Mouse (Mus musculus): ENCODE results near the gene Enc1. TPM values are rescaled to one million over a fixed set of nuclear protein-coding genes. Genes with fewer than 3 reads are reported as not detected.

The Enc1 gene
- polyA plus RNA-seq (2012; rRNA removed): 6.0 and 8.5 TPM in 2 replicates

DNA sequence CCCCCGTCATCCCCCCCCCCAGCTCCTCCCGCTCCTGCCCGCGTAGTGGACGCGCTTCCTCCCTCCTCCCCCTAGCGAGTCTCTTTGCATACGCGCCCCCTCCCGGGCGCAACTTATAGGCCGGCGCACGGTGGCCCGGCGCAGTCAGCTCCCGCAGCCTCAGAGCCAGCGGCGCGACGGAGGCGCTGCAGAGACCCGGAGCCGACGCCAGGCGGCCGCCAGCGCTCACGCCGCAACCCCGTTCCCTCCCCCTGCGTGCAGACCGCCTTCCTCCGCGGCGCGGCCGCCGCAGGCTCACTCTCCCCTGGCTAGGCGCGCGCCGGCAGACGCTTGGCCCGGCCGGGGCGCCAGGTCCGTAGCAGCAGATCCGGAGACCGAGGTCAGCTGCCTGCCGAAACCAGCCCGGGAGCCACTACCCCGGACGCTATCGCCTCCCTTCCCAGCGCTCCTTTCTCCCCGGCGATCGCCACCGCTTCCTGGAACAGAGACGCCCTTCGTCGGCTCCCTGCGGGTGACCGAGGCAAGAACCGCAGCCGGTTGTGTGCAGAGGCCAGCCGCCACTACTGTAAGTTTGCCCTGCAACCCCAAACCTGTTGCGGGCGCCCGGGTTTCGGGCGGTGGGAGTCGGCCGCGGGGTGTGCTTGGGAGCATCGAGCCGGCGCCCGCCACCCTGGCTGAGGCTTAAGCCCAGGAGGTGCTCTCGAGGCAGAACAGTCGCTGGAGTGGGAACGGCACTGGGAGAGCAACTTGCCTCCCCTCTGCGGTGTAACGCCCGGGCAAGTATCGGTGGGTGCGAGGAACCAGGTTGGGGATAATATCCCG lies at the start of gene Enc1:
Gene Enc1, plus strand, starts transcription at position 141 of the 822 bp plus-strand sequence.
- TF ChIP-seq POLR2A (IDR thresholded peaks at IDR 0.05; ENCODE audit: control insufficient read depth, low read depth, low read length): peak; percentile 66; the same call in 1 of the 2 replicates
- peak; percentile 40 for TF ChIP-seq CTCF (IDR thresholded peaks at IDR 0.05; ENCODE audit: control insufficient read depth, insufficient read depth, insufficient replicate concordance, low read depth, low read length)
- no peaks in the 10 kb centered on the region for H3K36me3 ChIP-seq (ENCODE audit: control insufficient read depth, insufficient read depth, low read length)
- H3K27me3 ChIP-seq (ENCODE audit: control insufficient read depth, insufficient read depth, low read length): no peaks in the 10 kb centered on the region
- H3K4me1 ChIP-seq (ENCODE audit: control insufficient read depth, insufficient read depth, low read length): peaks cover 21% of the 10 kb centered on the region
- H3K4me3 ChIP-seq (ENCODE audit: control insufficient read depth, low read depth, low read length): peak within 1 kb of the TSS; percentile 84
- H3K27ac ChIP-seq (ENCODE audit: control insufficient read depth, insufficient read depth, low read depth, low read length): peak within 1 kb of the TSS; percentile 91

DNA sequence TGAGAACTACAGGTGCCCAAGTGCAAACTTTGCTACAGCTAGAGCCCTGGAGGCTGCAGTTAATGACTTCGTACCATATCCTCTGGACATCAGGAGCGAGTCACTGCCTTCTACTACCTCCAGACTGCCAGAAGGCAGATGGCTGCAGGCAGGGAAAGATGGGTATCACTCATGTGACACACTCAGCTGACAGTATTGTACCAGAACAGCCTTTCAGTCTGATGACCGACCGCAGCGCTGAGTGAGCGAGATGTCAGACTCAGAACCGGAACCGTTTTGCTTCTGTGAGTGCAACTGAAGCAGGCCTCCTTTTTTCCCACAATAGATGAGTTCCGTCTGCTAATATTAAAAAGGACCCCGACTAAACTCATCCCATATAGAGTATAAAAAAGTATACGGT lies 48.3 kb upstream of the Enc1 start:
- H3K4me3 ChIP-seq (ENCODE audit: control insufficient read depth, low read depth, low read length): no peak overlapping the region
- H3K36me3 ChIP-seq (ENCODE audit: control insufficient read depth, insufficient read depth, low read length): no peaks in the 10 kb centered on the region
- H3K27ac ChIP-seq (ENCODE audit: control insufficient read depth, insufficient read depth, low read depth, low read length): no peak overlapping the region
- TF ChIP-seq POLR2A (IDR thresholded peaks at IDR 0.05; ENCODE audit: control insufficient read depth, low read depth, low read length): no peak
- TF ChIP-seq CTCF (IDR thresholded peaks at IDR 0.05; ENCODE audit: control insufficient read depth, insufficient read depth, insufficient replicate concordance, low read depth, low read length): no peak
- no peaks in the 10 kb centered on the region for H3K27me3 ChIP-seq (ENCODE audit: control insufficient read depth, insufficient read depth, low read length)
- H3K4me1 ChIP-seq (ENCODE audit: control insufficient read depth, insufficient read depth, low read length): no peaks in the 10 kb centered on the region; the same call in 1 of the 2 replicates

DNA sequence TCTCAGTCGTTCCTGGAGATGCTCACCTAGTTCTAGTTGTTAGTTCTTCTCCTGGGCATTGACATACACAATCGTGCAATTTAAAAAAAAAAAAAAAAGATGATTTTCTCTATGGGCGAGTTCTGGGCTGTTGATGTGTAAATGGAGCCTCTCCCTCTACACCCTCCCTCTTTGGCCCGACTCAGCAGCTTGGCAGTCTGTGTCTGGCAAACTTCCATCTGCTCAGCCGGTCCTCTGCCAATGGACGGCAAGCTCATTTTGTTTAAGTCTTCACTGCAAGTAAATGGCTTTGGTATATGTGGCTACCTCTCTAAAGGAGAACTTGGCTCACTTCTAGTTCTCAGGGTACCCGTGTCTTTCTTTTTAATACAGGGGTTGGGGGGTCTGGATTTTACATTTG lies 47.5 kb upstream of the Enc1 start:
- H3K27me3 ChIP-seq (ENCODE audit: control insufficient read depth, insufficient read depth, low read length): no peaks in the 10 kb centered on the region
- H3K4me1 ChIP-seq (ENCODE audit: control insufficient read depth, insufficient read depth, low read length): peaks cover 5% of the 10 kb centered on the region
- H3K36me3 ChIP-seq (ENCODE audit: control insufficient read depth, insufficient read depth, low read length): no peaks in the 10 kb centered on the region
- H3K27ac ChIP-seq (ENCODE audit: control insufficient read depth, insufficient read depth, low read depth, low read length): no peak overlapping the region
- H3K4me3 ChIP-seq (ENCODE audit: control insufficient read depth, low read depth, low read length): no peak overlapping the region
- no peak for TF ChIP-seq POLR2A (IDR thresholded peaks at IDR 0.05; ENCODE audit: control insufficient read depth, low read depth, low read length)
- no peak for TF ChIP-seq CTCF (IDR thresholded peaks at IDR 0.05; ENCODE audit: control insufficient read depth, insufficient read depth, insufficient replicate concordance, low read depth, low read length)

DNA sequence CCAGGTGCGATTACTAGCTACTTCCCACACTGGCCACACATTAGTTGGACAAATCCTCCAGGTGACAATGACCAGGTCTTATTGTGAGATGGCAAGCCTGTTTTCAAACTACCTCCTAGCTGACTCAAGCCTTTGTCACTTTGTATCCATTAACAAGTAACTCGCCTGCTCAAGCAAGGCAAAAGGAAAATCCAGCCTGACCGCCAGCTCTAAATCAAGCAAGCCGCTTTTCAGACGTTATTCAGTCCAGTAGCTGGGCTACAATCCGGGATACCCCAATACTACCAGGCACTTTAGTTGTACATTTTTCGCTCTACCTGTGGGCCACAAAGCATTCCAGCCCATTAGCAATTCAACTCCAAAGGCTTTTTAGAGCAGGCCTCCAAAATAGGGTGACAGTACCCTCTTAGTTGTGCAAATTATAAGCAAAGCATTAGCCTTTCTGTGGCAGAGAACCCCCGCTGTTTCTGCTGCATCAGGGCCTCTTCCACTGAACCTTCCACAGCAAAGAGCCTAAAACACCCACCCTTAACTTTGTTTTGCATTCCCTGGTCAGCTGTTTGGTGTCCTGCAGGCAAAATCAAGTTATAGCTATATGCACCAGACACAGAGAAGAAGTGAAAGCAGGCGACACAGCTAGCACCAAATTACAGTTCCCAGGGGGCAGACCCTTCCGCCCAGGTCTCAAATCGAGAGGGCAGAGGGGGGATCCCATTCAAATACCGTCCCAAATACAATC lies 44.5 kb upstream of the Enc1 start:
- H3K36me3 ChIP-seq (ENCODE audit: control insufficient read depth, insufficient read depth, low read length): no peaks in the 10 kb centered on the region
- H3K4me3 ChIP-seq (ENCODE audit: control insufficient read depth, low read depth, low read length): no peak overlapping the region
- TF ChIP-seq POLR2A (IDR thresholded peaks at IDR 0.05; ENCODE audit: control insufficient read depth, low read depth, low read length): no peak
- no peak for TF ChIP-seq CTCF (IDR thresholded peaks at IDR 0.05; ENCODE audit: control insufficient read depth, insufficient read depth, insufficient replicate concordance, low read depth, low read length)
- peaks cover 5% of the 10 kb centered on the region for H3K4me1 ChIP-seq (ENCODE audit: control insufficient read depth, insufficient read depth, low read length)
- H3K27me3 ChIP-seq (ENCODE audit: control insufficient read depth, insufficient read depth, low read length): no peaks in the 10 kb centered on the region
- no peak overlapping the region for H3K27ac ChIP-seq (ENCODE audit: control insufficient read depth, insufficient read depth, low read depth, low read length)

DNA sequence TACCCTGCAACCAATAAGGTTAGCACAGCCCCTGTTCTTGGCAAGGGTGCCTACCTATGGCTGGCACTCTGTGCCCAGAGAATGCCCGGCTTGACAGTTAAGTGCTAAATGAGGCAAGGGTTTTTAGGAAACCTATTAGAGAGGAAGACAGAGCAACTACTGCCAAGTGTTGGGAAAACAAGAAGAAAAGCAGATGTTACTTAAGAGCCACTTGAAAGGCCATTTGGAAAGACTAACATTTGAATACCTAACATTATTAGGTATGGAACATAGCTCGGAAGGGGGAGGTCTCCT lies 44.0 kb upstream of the Enc1 start:
- H3K27ac ChIP-seq (ENCODE audit: control insufficient read depth, insufficient read depth, low read depth, low read length): no peak overlapping the region
- peaks cover 5% of the 10 kb centered on the region for H3K4me1 ChIP-seq (ENCODE audit: control insufficient read depth, insufficient read depth, low read length)
- no peak for TF ChIP-seq CTCF (IDR thresholded peaks at IDR 0.05; ENCODE audit: control insufficient read depth, insufficient read depth, insufficient replicate concordance, low read depth, low read length)
- TF ChIP-seq POLR2A (IDR thresholded peaks at IDR 0.05; ENCODE audit: control insufficient read depth, low read depth, low read length): no peak
- H3K4me3 ChIP-seq (ENCODE audit: control insufficient read depth, low read depth, low read length): no peak overlapping the region
- no peaks in the 10 kb centered on the region for H3K27me3 ChIP-seq (ENCODE audit: control insufficient read depth, insufficient read depth, low read length)
- no peaks in the 10 kb centered on the region for H3K36me3 ChIP-seq (ENCODE audit: control insufficient read depth, insufficient read depth, low read length)

DNA sequence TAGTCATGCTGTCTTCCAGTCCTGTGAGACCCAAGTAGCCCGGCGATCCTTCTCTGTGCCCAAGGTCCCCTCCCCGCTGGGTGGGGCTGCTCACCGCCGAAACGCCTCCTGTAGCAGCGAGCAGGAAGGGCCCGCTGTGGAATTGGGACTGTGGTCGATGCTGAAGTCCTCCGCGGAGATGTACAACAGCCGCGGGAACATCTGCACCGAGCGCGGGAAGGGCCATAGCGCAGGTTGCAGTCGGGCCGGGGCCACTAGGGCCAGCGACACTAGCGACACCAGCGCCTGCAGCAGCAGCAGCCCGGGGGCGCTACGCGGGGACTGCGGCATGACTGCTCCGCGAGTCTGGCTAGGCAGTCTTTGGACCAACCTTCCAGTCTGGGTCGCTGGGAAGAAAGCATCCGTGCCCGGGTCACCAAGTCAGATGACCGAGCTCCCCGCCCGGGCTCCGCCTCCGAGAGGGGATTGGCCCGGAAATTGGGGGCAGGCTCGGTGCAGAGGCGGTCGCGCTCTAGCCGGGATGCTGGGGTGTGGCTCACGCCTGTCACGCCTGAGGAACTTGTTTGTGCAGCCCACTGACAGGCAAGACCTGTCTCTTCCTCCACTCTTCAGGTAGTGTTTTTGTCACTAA lies 42.9 kb upstream of the Enc1 start, which contains the start of gene Hexb:
Gene Hexb, minus strand, starts transcription at position 426 of the 631 bp plus-strand sequence.
- Histone ChIP-seq H3K36me3 (ENCODE audit: control insufficient read depth, insufficient read depth, low read length) (no peaks in the 10 kb centered on the region), H3K4me1 (ENCODE audit: control insufficient read depth, insufficient read depth, low read length) (peaks cover 5% of the 10 kb centered on the region), H3K27me3 (ENCODE audit: control insufficient read depth, insufficient read depth, low read length) (no peaks in the 10 kb centered on the region), H3K27ac (ENCODE audit: control insufficient read depth, insufficient read depth, low read depth, low read length) (no peak within 1 kb of the TSS), H3K4me3 (ENCODE audit: control insufficient read depth, low read depth, low read length) (peak within 1 kb of the TSS; percentile 59)
- TF ChIP-seq CTCF (IDR thresholded peaks at IDR 0.05; ENCODE audit: control insufficient read depth, insufficient read depth, insufficient replicate concordance, low read depth, low read length) (no peak), POLR2A (IDR thresholded peaks at IDR 0.05; ENCODE audit: control insufficient read depth, low read depth, low read length) (0 out of 2 replicates have a peak, but pooled peaks have one; percentile 29)

DNA sequence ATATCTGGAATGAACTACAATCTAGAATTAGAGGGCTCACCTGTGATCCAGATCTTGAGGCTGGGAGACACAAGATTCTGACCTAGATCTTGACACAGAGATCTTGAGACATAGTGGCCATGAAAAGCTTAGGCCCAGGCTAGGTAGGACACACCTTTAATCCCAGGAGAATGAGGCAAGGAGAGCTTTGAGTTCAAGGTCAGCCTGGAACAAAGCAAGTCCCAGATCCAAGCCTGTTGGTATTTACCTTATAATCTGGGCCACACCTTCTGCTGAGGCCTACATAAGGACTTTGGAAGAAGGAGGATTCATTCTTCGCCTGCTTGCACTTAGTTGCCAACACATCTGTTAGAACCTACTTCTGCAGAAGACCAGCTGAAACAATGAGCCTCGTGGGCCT lies 41.8 kb upstream of the Enc1 start:
- TF ChIP-seq CTCF (IDR thresholded peaks at IDR 0.05; ENCODE audit: control insufficient read depth, insufficient read depth, insufficient replicate concordance, low read depth, low read length) (no peak), POLR2A (IDR thresholded peaks at IDR 0.05; ENCODE audit: control insufficient read depth, low read depth, low read length) (no peak)
- Histone ChIP-seq H3K4me3 (ENCODE audit: control insufficient read depth, low read depth, low read length) (no peak overlapping the region), H3K27me3 (ENCODE audit: control insufficient read depth, insufficient read depth, low read length) (no peaks in the 10 kb centered on the region), H3K27ac (ENCODE audit: control insufficient read depth, insufficient read depth, low read depth, low read length) (no peak overlapping the region), H3K4me1 (ENCODE audit: control insufficient read depth, insufficient read depth, low read length) (peaks cover 5% of the 10 kb centered on the region), H3K36me3 (ENCODE audit: control insufficient read depth, insufficient read depth, low read length) (no peaks in the 10 kb centered on the region)

All from testis, adult 2 months (tissue).